Mouse (Mus musculus) testis, adult 2 months (tissue): ENCODE data around the gene Slc12a8.

Experiments used
- CTCF ChIP-seq: fragments of 200-500 bp; IDR thresholded peaks from 2 replicates; pipeline ENCODE4 v1.5.1; 2012; ENCODE audit warnings: low read depth, mild to moderate bottlenecking, inconsistent platforms, low read length, moderate library complexity; ENCODE audit not compliant: control insufficient read depth, insufficient read depth, insufficient replicate concordance
- POLR2A ChIP-seq: fragments of 200-500 bp; IDR thresholded peaks from 2 replicates; pipeline ENCODE4 v1.6.1; 2012; ENCODE audit warnings: low read depth, mild to moderate bottlenecking, inconsistent platforms, low read length, moderate library complexity; ENCODE audit not compliant: control insufficient read depth

DNA sequence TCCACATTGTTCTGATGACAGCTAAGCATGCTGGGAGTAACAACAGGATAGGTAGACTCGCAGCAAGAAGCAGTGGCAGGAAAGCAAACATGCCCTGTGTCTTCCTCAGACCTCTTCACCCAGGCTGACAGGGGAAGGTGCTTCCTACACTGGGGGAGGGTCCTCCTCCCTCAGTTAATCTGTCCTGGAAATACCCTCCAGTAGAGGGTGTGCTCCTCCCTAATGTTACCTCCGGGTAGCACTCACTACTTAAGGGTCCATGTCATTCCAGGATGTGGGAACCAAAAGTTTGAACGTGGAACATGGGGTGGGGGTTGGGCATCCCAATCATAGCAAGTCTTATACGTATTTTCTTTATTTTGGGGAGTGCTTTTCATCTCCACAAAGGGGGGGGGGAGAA is 5.4 kb downstream of the Slc12a8 start:
- TF ChIP-seq CTCF (no peak), POLR2A (no peak)
